Mouse (Mus musculus): ENCODE measurements around the gene Psd. TPM values are rescaled to one million over a fixed set of nuclear protein-coding genes. Genes with fewer than 3 reads are reported as not detected.

Gene Psd
- 1.4 and 1.8 TPM in 2 replicates for polyA plus RNA-seq (2016; fragmentation: Nextera tagmentation; extraction: Ambion mirVana)

DNA sequence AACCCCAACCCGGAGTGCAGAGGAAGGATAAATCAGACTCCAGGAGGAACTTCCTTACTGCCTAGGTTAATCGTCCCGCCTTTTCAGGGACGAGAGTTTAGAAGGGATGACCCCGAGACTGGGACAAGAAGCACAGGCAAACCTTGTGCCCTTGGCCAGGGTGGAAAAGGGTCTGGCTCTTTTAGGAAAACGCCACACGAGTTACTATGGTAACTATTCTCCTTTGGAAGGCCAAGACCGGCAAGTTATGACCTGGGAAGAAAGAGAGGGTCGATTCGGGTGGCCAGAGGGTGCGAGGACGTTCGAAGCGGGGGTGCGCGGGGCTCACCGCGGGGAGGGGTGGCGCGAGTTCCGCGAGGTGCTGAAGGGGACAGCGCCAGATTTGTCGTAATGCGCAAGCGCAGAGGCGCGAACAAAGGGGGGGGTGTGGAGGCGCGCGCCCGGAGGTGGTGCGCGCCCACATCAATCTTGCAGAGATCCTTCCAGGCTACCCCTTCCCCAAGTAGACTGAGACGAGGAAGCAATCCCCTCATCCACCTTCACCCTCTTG is at the start of gene Psd:
Gene Psd, minus strand, starts transcription at position 401 of the 550 bp plus-strand sequence.
- peaks cover 17% of the 10 kb centered on the region for H3K36me3 ChIP-seq
- H3K4me1 ChIP-seq: peaks cover 41% of the 10 kb centered on the region
- peaks cover 73% of the 10 kb centered on the region for H3K27me3 ChIP-seq (ENCODE audit: low read depth, poor library complexity, severe bottlenecking)
- under 1% methylated on average over 35 of the region's 35 CpGs for WGBS
- DNase-seq (ENCODE audit: low spot score): peak; percentile 69
- H3K27ac ChIP-seq: peak within 1 kb of the TSS; percentile 83
- H3K4me3 ChIP-seq: peak within 1 kb of the TSS; percentile 69
- H3K9me3 ChIP-seq (replicated peaks): no peaks in the 10 kb centered on the region

DNA sequence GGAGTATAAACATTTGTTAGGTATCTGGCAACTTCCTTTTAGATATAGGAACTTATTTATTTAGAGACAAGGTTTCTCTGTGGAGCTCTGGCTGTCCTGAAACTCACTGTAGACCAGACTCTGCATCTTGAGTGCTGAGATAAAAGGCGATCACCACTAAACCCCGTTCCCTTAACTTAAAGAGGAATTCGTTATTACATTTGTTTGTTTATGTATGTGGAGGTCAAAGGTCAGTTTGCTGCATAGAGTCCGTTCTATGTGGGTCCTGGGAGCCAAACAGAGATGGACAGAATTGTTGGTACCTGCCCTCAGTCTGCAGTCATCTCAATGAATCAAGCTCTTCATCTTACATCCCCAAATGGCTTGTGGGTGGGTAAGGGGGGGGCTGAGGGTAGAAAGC is 48.9 kb upstream of the Psd start:
- no peak for DNase-seq (ENCODE audit: low spot score)
- H3K27me3 ChIP-seq (ENCODE audit: low read depth, poor library complexity, severe bottlenecking): no peaks in the 10 kb centered on the region
- no peaks in the 10 kb centered on the region for H3K9me3 ChIP-seq (replicated peaks)
- peaks cover 7% of the 10 kb centered on the region for H3K4me1 ChIP-seq
- H3K4me3 ChIP-seq: no peak overlapping the region
- H3K27ac ChIP-seq: no peak overlapping the region
- WGBS: 52% methylated on average over 4 of the region's 4 CpGs
- peaks cover 53% of the 10 kb centered on the region for H3K36me3 ChIP-seq

DNA sequence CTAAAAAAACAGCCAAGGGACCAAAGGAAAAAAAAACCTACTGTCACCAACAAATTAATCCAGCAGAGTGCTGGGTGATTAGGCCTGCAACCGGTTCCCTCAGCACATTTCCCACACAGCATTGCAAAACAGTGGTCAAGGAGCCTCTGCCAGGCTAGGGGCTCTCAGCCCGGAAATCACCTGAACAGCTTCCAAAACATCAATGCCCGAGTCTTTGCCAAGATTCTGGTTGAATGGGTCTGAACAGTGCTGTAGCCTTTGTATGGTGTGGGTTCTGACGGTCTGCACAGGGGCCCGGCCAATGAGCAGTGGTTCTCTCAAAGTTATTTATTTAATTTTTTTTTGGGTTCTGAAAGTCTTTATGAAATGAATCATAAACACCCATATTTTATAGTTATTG is 48.5 kb upstream of the Psd start:
- H3K9me3 ChIP-seq (replicated peaks): no peaks in the 10 kb centered on the region
- no peak overlapping the region for H3K27ac ChIP-seq
- no peak for DNase-seq (ENCODE audit: low spot score)
- H3K4me1 ChIP-seq: peaks cover 7% of the 10 kb centered on the region
- H3K4me3 ChIP-seq: no peak overlapping the region
- peaks cover 49% of the 10 kb centered on the region for H3K36me3 ChIP-seq
- H3K27me3 ChIP-seq (ENCODE audit: low read depth, poor library complexity, severe bottlenecking): no peaks in the 10 kb centered on the region
- WGBS: 80% methylated on average over 5 of the region's 5 CpGs

DNA sequence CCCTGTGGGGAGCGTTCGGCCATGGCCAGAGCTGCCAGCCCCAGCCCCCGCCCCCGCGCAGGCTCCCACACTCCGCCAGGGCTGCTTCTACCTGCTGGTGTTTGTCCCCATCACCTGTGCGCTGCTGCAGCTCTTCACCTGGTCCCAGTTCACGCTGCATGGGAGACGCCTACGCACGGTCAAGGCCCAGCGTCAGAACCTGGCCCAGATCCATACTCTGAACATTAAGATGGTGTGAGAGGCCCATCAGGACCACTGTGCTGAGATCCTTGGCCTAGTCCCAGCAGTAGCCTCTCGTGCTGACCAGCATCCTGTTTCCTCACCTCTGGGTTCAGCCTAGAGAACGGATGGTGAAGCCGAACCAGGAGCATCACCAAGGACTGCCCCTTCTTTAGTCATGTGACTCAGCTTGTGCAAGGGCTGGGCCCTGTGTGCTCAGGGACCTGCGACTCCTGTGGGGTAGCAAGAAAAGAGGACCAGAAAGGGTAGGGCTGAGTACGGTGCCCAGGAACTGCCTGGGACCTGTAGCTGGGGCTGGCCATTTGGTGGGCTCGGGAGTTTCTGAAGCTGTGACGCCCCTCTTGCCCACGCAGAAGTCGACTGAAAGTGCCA is 47.6 kb upstream of the Psd start:
- Histone ChIP-seq H3K4me3 (no peak overlapping the region), H3K27me3 (ENCODE audit: low read depth, poor library complexity, severe bottlenecking) (no peaks in the 10 kb centered on the region), H3K36me3 (peaks cover 39% of the 10 kb centered on the region), H3K4me1 (peaks cover 7% of the 10 kb centered on the region), H3K9me3 (replicated peaks) (no peaks in the 10 kb centered on the region), H3K27ac (peak overlapping the region; percentile 21; the same call in 1 of the 2 replicates)
- no peak for DNase-seq (ENCODE audit: low spot score)
- WGBS: 49% methylated on average over 21 of the region's 21 CpGs

DNA sequence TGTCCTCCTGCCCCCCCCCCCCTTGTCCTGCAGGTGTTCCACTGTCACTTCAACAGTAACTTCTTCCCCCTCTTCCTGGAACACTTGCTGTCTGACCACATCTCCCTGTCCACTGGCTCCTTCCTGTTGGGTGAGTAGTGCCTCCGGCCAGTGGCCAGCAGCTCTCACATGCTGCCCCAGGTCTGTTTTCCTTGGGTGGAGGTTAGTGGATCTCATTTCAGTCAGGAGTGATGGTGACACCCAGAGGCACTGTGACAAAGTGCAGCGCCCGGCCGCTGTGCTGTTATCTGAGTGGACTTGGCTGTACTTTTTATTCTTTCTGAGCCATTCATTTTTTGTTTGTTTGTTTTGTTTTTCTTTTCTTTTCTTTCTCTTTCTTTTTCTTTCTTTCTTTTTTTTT is 42.2 kb upstream of the Psd start:
- WGBS: 28% methylated on average over 4 of the region's 4 CpGs
- no peak overlapping the region for H3K27ac ChIP-seq
- no peaks in the 10 kb centered on the region for H3K4me1 ChIP-seq
- peak; percentile 59 for DNase-seq (ENCODE audit: low spot score)
- H3K27me3 ChIP-seq (ENCODE audit: low read depth, poor library complexity, severe bottlenecking): no peaks in the 10 kb centered on the region
- no peaks in the 10 kb centered on the region for H3K9me3 ChIP-seq (replicated peaks)
- no peak overlapping the region for H3K4me3 ChIP-seq
- no peaks in the 10 kb centered on the region for H3K36me3 ChIP-seq

DNA sequence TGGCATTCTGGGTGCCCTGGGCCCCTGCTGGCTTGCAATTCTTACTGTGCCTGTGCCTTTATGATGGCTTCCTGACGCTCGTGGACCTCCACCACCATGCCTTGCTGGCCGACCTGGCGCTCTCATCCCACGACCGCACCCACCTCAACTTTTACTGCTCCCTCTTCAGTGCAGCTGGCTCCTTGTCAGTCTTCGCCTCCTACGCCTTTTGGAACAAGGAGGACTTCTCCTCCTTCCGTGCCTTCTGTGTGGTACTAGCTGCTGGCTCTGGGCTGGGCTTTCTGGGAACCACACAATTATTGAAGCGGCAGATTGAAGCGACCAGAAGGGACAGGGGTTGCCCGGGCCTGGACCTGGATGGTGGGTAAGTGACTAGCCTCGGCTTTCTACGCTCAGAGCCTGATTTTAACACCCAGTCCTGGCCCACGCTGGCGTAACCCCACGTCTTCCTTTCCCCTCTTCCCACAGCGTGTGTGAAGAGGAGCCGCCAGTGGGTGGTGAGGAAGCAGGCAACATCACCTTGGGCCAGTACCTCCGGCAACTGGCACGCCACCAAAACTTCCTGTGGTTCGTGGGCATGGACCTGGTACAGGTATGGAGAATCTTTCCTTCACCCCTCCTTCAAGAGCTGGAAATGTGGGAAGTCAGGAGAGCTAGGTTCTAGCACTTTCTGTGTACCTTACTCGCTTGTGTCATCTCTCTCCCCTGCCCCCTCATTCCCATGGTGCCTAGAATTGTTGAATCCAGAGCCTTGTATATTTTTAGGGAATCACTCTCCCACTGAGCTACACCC is 41.0 kb upstream of the Psd start:
- 86% methylated on average over 23 of the region's 23 CpGs for WGBS
- no peak overlapping the region for H3K27ac ChIP-seq
- no peak for DNase-seq (ENCODE audit: low spot score)
- H3K4me1 ChIP-seq: no peaks in the 10 kb centered on the region
- no peaks in the 10 kb centered on the region for H3K36me3 ChIP-seq
- H3K4me3 ChIP-seq: no peak overlapping the region
- H3K27me3 ChIP-seq (ENCODE audit: low read depth, poor library complexity, severe bottlenecking): no peaks in the 10 kb centered on the region
- no peaks in the 10 kb centered on the region for H3K9me3 ChIP-seq (replicated peaks)

DNA sequence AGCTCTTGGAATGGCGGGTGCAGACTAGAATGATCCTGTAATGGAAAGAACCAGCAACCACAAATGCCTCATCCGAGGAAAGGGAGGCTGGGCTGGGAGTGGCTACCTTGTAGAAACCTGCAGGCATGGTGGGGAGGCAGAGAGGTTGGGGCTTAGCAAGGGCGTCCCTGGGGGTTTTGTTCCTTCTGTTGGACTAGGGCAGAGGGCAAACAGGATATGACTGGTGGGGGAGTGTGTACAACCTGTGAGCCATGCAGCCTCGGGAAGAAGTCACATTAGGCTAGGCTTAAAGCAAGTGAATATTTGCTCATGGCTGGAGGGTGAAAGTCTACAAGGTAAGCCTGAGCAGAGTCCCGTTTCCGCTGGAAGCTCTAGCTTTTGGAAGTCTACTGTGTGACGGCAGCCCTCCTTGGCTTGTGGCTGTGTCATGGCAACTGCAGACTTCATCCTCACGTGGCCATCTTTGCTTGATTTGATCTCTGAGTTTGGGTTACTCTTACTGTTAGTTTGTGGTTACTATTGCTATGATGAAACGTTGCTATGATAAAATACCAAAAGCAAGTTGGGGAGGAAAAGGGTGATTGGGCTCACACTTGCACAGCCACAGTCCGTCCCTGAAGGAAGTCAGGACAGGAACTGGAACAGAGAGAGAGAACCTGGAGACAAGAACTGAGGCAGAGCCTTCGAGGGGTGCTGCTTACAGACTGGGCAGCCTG is 36.5 kb upstream of the Psd start:
- H3K36me3 ChIP-seq: no peaks in the 10 kb centered on the region
- DNase-seq (ENCODE audit: low spot score): no peak
- H3K4me1 ChIP-seq: no peaks in the 10 kb centered on the region
- H3K27ac ChIP-seq: no peak overlapping the region
- peaks cover 8% of the 10 kb centered on the region for H3K27me3 ChIP-seq (ENCODE audit: low read depth, poor library complexity, severe bottlenecking)
- H3K4me3 ChIP-seq: no peak overlapping the region
- 87% methylated on average over 11 of the region's 11 CpGs for WGBS
- no peaks in the 10 kb centered on the region for H3K9me3 ChIP-seq (replicated peaks)

DNA sequence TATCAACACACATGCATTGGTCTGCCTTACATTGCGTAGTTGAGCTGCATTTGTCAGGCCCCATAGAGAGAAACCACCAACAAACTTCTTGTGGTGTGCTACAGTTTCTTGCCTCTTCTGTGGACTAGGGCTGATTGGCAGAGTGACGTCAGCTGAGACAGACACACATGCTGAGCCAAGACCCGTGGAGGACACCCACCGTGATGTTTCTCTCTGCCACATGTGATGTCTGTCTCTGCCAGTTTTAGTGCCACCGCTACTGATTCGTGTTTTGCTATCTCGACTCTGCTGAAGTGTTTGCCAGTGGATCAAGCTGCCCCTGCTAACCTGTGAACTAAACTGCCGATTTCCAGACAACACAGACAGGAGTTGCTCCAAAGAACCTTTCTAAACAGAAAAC is 35.1 kb upstream of the Psd start:
- no peak overlapping the region for H3K27ac ChIP-seq
- 90% methylated on average over 8 of the region's 8 CpGs for WGBS
- no peaks in the 10 kb centered on the region for H3K36me3 ChIP-seq
- peaks cover 21% of the 10 kb centered on the region for H3K27me3 ChIP-seq (ENCODE audit: low read depth, poor library complexity, severe bottlenecking)
- H3K4me3 ChIP-seq: no peak overlapping the region
- H3K4me1 ChIP-seq: peaks cover 4% of the 10 kb centered on the region
- H3K9me3 ChIP-seq (replicated peaks): no peaks in the 10 kb centered on the region
- no peak for DNase-seq (ENCODE audit: low spot score)

DNA sequence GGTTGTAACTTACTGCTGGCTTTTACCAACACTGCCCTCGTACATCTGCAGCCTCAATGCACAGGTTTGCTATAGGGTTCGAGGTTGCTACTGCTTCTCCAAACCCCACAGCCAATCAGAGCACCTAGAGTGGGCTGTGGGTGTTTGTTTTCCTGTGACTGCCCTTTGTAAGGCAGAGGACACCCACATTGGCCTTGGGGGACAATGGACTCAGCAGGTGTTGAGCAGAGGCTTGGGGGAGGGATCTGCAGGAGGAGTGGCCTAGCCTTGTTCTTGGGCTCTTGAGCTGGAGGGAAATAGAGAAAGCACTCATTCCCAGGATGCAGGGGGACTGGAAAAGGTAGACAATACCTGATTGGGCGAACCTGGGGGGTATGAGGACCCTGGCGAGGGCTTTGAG is 31.4 kb upstream of the Psd start:
- H3K27ac ChIP-seq: no peak overlapping the region
- 69% methylated on average over 4 of the region's 4 CpGs for WGBS
- H3K9me3 ChIP-seq (replicated peaks): no peaks in the 10 kb centered on the region
- no peak for DNase-seq (ENCODE audit: low spot score)
- peaks cover 41% of the 10 kb centered on the region for H3K27me3 ChIP-seq (ENCODE audit: low read depth, poor library complexity, severe bottlenecking)
- H3K4me3 ChIP-seq: no peak overlapping the region
- H3K36me3 ChIP-seq: no peaks in the 10 kb centered on the region
- H3K4me1 ChIP-seq: peaks cover 13% of the 10 kb centered on the region

DNA sequence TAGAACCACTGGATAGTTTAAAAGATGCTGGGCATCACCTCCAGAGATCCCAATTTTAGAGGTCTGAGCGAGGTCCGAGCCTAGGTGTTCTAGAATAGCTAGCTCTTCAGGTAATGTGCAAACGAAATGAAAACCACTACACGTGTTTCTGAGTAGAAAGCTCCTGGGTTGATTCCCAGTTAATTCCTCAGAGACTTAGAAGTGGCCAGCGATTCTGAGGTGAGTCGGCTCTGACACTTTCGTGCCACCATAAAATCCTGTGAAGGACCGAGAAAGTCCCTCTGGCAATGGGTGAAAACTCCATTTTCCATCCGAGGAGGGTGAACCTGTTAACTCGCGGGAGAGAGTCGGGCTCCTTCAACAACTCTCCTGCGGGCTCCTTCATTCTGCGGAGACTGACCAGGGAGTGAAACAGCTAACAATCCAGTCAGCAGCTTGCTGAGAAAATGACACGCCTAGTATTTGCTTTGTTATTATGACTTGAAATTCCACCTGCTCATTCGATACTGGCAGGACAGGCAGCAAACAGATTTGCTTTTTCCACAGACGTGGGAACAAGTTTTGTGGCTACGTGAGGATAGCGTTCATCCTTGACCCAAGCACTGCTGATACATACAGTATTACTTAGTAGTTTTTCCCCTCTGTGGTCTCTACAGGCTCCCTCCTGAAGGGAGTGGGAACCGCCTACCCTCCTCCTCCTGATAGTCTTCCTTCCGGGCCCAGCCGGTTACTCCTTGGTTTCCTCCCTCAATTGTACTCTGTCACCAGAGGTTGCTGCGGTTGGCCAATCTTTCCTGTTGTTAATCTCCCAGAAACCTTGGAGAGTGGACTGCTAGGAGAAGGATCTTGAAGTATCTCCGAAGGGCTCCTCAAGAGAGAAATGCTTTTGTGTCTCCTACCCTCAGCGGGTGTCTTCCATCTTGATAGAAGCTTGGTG is 30.7 kb upstream of the Psd start:
- Histone ChIP-seq H3K4me1 (peaks cover 13% of the 10 kb centered on the region), H3K9me3 (replicated peaks) (no peaks in the 10 kb centered on the region), H3K27me3 (ENCODE audit: low read depth, poor library complexity, severe bottlenecking) (peaks cover 47% of the 10 kb centered on the region), H3K27ac (no peak overlapping the region; the same call in 1 of the 2 replicates), H3K4me3 (peak overlapping the region; percentile 63), H3K36me3 (no peaks in the 10 kb centered on the region)
- no peak for DNase-seq (ENCODE audit: low spot score)
- 20% methylated on average over 25 of the region's 25 CpGs for WGBS

DNA sequence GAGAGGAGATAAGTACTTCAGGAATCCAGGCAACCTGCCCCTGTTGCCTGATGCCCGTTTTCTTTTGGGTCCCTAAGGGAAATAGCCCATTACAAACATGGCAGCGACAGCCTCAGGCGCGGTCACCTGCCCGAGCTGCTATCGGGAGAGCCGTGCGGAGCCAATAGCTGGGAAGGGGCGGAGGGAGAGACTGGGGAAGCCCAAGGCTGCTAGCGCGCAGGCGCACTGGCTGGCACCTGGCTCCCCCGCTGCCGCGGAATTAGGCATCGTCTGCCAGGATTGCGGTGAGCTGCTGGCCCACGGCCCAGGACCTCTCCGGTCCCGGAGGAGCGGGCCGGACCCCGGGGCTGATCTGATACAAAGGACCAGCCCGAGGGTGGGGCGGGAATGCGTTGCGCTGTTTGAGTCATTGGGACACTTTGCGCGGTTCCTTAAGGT is 29.8 kb upstream of the Psd start:
- WGBS: 1% methylated on average over 29 of the region's 29 CpGs
- H3K27ac ChIP-seq: peak overlapping the region; percentile 73

More for the DNA sequence above, 29.8 kb upstream of the Psd start:
- H3K36me3 ChIP-seq: no peaks in the 10 kb centered on the region
- H3K4me1 ChIP-seq: peaks cover 13% of the 10 kb centered on the region
- peak; percentile 89 for DNase-seq (ENCODE audit: low spot score)
- peak overlapping the region; percentile 63 for H3K4me3 ChIP-seq
- peaks cover 51% of the 10 kb centered on the region for H3K27me3 ChIP-seq (ENCODE audit: low read depth, poor library complexity, severe bottlenecking)
- H3K9me3 ChIP-seq (replicated peaks): no peaks in the 10 kb centered on the region
